Mouse (Mus musculus): ENCODE data around the gene Foxa1. TPM values are rescaled to one million over a fixed set of nuclear protein-coding genes. Genes with fewer than 3 reads are reported as not detected.

Foxa1 gene
- polyA plus RNA-seq (2012; rRNA removed), result 1.5 and 2.0 TPM in 2 replicates

DNA sequence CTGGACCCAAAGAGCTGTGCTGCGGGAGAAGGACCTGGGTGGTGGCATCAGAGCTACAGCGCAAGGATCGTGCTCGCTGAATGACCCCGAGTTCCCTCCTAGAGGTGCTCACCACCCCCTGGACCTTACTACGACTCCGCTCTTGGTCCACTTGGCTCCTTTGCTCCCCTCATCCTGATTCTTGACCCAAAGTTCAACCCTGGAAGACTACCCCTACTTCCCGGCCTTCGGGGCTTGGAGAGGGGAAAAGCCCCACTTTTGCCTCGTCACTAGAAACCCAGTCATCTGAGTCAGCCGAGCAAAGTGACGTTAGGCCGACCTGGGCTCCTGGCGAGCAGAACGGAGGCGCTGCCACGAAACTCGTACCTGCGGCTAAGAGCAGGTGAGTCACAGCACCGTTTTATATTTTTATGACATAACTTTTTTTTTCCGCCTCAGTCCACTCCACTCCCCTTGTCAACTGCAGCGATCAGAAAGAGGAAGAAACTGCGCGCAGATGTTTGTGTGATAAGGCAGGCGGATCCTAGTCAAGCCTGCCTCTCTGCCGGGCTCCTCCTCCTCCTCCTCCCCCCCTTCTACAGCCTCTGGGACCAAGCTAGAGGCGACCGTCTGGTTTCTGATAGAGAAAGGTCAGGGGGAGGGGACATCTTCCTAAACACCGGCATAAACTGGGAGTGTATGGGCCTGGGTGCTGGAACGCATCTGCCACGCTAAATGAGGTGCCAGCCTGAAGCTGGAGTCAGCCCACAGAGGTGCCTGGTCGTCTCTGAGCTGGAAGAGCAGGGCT, at the start of gene Foxa1:
TSS of gene Foxa1 (minus strand) at position 502 of the 787 bp plus-strand sequence.

DNA sequence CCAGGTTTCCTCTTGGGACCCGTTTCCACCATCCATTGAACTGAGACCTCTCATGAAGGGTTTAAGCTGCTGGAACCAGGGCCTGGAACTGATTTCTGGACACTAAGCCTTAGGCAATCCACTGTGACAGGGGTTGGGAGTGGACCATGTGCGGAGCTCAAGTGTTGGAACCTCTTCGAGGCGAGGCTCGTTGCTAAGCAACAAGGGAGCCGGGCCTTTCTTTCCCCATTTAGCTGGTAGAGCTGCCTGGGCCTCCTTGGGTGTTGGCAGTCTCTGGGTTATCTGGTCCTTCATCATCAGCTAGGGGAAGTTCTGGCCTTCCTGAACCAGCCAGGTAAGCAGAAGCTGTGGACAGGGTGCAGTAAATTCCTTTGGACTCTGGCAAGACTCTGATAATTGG, 17.2 kb upstream of the Foxa1 start, which contains the start of gene Ttc6:
TSS of gene Ttc6 (plus strand) at position 205 of the 400 bp plus-strand sequence.

Other genes with a start within 250 kb of the Foxa1 start
- gene Ttc6, start 17.2 kb upstream of the Foxa1 start, polyA plus RNA-seq (2012; rRNA removed), result 0.05 and 0.06 TPM in 2 replicates